Mouse (Mus musculus) hindbrain, embryonic 15.5 days (tissue): Measurements from ENCODE around the gene Sbno1. TPM values are rescaled to one million over a fixed set of nuclear protein-coding genes. Genes with fewer than 3 reads are reported as not detected.
"Not testable (repeated sequence)": the region's sequence is repeated elsewhere in the genome, so short reads cannot be mapped to it uniquely, and the experiment has no call there.

ENCODE experiments used
- ATAC-seq: fragments of 200-750 bp; cut with Nextera tagmentation; 2 replicates; pipeline ENCODE4 v1.8.0; 2017; ENCODE audit warnings: low read depth, moderate number of reproducible peaks, moderate TSS enrichment; ENCODE audit not compliant: low FRiP score
- H3K27ac ChIP-seq: fragments of 300-500 bp; sonication (generic); replicated peaks from 2 replicates; pipeline ENCODE4 v1.5.1; 2015; ENCODE audit warnings: mild to moderate bottlenecking, inconsistent platforms
- H3K27me3 ChIP-seq: fragments of 300-500 bp; sonication (generic); 2 replicates; pipeline ENCODE4 v1.6.1; 2015; ENCODE audit warnings: control low read depth, inconsistent platforms
- H3K36me3 ChIP-seq: fragments of 300-500 bp; sonication (generic); 2 replicates; pipeline ENCODE4 v1.6.1; 2015; ENCODE audit warnings: control low read depth, inconsistent platforms
- H3K4me1 ChIP-seq: fragments of 300-500 bp; sonication (generic); replicated peaks from 2 replicates; pipeline ENCODE4 v1.6.1; 2015; ENCODE audit warnings: control low read depth, inconsistent platforms
- H3K4me2 ChIP-seq: fragments of 300-500 bp; sonication (generic); 2 replicates; pipeline ENCODE4 v1.6.1; 2015; ENCODE audit warnings: moderate library complexity, mild to moderate bottlenecking, inconsistent platforms
- H3K4me3 ChIP-seq: fragments of 300-500 bp; sonication (generic); 2 replicates; pipeline ENCODE4 v1.5.1; 2015; ENCODE audit warnings: mild to moderate bottlenecking, inconsistent platforms
- H3K9ac ChIP-seq: fragments of 300-500 bp; sonication (generic); 2 replicates; pipeline ENCODE4 v1.6.1; 2015; ENCODE audit warnings: inconsistent platforms
- H3K9me3 ChIP-seq: fragments of 300-500 bp; sonication (generic); 2 replicates; pipeline ENCODE4 v1.6.1; 2016; ENCODE audit warnings: control low read depth, inconsistent platforms
- WGBS: fragments of 180-500 bp; shearing (Covaris S2); methylation state at CpG from one replicate; pipeline ENCODE4 v1.1.7; 2015; 5-methylcytosine and 5-hydroxymethylcytosine counted together
- polyA plus RNA-seq: library from polyadenylated mRNA; unstranded; fragments of >200 nt; fragmentation: Nextera tagmentation; extraction: Ambion mirVana; gene quantifications from 2 replicates; pipeline ENCODE4 v1.2.1, GENCODE M21; 2015

The Sbno1 gene
- 84.9 and 93.0 TPM in 2 replicates for polyA plus RNA-seq

DNA sequence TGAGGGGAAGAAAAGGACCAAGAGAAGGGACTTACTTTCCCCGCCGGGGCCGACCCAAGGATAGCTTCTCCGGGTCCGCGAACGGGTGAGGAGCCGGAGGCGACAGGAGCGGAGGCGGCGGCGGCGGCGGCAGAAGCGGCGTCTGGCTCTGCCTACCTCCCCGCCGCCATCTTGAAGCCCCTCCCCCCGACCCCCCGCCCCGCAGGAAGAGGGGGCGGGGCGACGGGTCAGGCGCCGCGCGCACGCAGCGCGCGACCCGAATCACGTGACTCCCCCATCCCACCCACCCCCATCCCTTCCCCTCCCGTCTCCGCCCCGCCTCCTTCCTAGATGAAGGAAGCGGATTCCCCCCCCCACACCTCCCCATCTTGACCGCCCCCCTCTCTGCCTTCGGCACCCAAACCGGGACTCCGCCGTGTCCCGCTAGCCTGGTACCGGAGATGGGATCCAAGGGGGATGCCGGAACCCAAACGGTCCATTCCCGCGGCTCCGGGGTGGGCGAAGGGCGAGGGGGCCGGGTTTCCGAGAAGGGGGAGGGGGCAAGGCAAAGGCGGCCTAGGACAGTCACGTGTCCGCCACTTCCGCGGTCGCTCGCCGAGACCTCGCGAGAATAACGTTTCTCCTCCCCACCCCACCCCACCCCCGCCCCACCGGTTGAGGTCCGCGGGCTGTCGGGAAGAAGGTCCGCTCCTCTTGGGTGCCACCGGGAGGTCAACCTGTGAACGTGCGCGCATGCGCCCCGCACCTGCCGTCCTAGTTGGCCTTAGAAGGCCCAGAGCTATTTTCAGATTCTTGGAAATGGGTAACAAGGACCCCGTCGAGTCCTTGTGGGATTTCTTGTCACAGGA, at the start of gene Sbno1:
Sbno1 (minus strand) TSS at position 590 of the 848 bp plus-strand sequence.
- Histone ChIP-seq H3K4me1 (peaks cover 24% of the 10 kb centered on the region), H3K9me3 (no peaks in the 10 kb centered on the region), H3K27ac (peak within 1 kb of the TSS; percentile 99), H3K36me3 (no peaks in the 10 kb centered on the region), H3K4me3 (peak within 1 kb of the TSS; percentile 100), H3K4me2 (peak within 1 kb of the TSS; percentile 81), H3K27me3 (no peaks in the 10 kb centered on the region), H3K9ac (peak within 1 kb of the TSS; percentile 97)
- under 1% methylated on average over 65 of the region's 81 CpGs for WGBS
- peak; percentile 96 for ATAC-seq

GRCm38 (mm10) chr5:124470591-124471171, 44.9 kb upstream of the Sbno1 start:
- H3K27ac ChIP-seq: no peak overlapping the region
- H3K4me2 ChIP-seq: no peak overlapping the region
- peaks cover 18% of the 10 kb centered on the region for H3K36me3 ChIP-seq
- no peak overlapping the region for H3K9ac ChIP-seq
- H3K9me3 ChIP-seq: no peaks in the 10 kb centered on the region
- no peak overlapping the region for H3K4me3 ChIP-seq
- H3K4me1 ChIP-seq: peaks cover 6% of the 10 kb centered on the region
- no peak for ATAC-seq
- 88% methylated on average over 6 of the region's 6 CpGs for WGBS
- no peaks in the 10 kb centered on the region for H3K27me3 ChIP-seq

DNA sequence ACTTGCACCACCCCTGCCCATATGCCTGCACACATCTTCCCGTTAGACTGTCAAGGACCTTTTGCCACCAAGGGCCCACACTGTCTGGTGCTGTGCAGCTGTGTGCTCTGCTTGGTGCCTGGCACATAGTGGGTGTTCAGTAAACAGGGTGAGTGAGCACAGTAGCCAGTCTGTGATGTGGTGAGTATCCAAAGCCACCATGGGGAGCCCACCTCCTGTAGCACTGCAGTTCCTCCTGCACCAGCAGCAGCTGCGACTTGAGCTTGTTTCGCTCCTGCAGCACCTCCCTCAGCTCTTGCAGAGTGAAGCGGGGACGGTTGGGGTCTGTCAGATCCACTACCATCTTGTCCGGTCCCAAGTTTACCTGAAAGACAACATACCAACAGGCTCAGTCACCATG, 43.7 kb upstream of the Sbno1 start:
- H3K27me3 ChIP-seq: no peaks in the 10 kb centered on the region

GRCm38 (mm10) chr5:124468365-124468764, 42.6 kb upstream of the Sbno1 start:
- Histone ChIP-seq H3K36me3 (peaks cover 24% of the 10 kb centered on the region), H3K4me3 (no peak overlapping the region), H3K27ac (no peak overlapping the region), H3K9me3 (no peaks in the 10 kb centered on the region), H3K4me1 (no peaks in the 10 kb centered on the region), H3K27me3 (no peaks in the 10 kb centered on the region), H3K9ac (no peak overlapping the region), H3K4me2 (no peak overlapping the region)
- 95% methylated on average over 7 of the region's 7 CpGs for WGBS
- no peak for ATAC-seq

More for the DNA sequence above, 43.7 kb upstream of the Sbno1 start:
- H3K4me3 ChIP-seq: no peak overlapping the region
- no peak overlapping the region for H3K4me2 ChIP-seq
- H3K36me3 ChIP-seq: peaks cover 18% of the 10 kb centered on the region
- no peaks in the 10 kb centered on the region for H3K4me1 ChIP-seq
- H3K9ac ChIP-seq: no peak overlapping the region
- no peak overlapping the region for H3K27ac ChIP-seq
- no peak for ATAC-seq
- no peaks in the 10 kb centered on the region for H3K9me3 ChIP-seq
- WGBS: 94% methylated on average over 6 of the region's 6 CpGs

- 94% methylated on average over 1 of the region's 1 CpGs for WGBS
- Histone ChIP-seq H3K36me3 (peaks cover 30% of the 10 kb centered on the region), H3K27ac (no peak overlapping the region), H3K4me2 (no peak overlapping the region), H3K4me3 (no peak overlapping the region), H3K4me1 (no peaks in the 10 kb centered on the region), H3K9ac (no peak overlapping the region), H3K27me3 (no peaks in the 10 kb centered on the region), H3K9me3 (no peaks in the 10 kb centered on the region)
- ATAC-seq: no peak
These were observed 42.0 kb upstream of the Sbno1 start for GRCm38 (mm10) chr5:124467766-124468165.

DNA sequence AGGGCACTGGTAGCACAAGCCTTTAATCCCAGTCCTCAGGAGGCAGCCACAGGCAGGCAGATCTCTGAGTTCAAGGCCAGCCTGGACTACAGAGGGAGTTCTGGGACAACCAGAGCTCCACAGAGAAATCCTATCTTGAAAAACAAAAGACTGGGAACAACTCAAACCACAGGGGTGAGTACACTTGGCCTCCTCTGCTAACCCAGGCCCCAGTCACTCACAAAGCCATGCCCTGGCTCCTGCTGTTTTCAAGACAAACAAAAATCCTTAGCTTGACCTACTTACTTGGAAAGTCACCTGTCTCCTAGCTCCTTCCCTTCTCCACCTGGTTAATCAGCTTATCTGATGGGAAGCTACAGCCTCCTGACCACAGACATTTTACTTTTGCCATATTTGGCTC, 39.1 kb upstream of the Sbno1 start:
- Histone ChIP-seq H3K27me3 (no peaks in the 10 kb centered on the region), H3K27ac (no peak overlapping the region), H3K36me3 (peaks cover 54% of the 10 kb centered on the region), H3K9ac (no peak overlapping the region), H3K9me3 (no peaks in the 10 kb centered on the region), H3K4me2 (no peak overlapping the region), H3K4me3 (no peak overlapping the region), H3K4me1 (no peaks in the 10 kb centered on the region)
- no peak for ATAC-seq

DNA sequence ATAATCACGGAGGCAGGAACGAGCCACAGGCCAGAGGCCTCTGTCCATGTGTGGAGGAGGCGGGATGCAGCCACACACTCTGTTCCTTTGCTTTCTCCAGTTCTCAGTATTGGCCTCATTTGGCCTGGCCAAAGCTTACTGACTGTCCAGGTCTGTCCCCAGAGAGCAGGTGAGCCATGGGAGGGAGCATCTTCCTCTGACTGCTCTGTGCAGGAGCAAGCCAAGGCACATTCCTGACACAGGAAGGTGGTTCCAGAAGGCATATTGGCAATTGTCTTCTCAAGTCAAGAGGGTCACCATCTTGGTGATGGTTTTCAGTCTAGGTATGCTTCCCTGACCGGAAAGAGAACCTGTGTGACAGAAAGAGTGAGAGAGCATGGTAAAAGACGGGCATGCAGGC, 37.7 kb upstream of the Sbno1 start:
- Histone ChIP-seq H3K36me3 (peaks cover 58% of the 10 kb centered on the region), H3K4me1 (no peaks in the 10 kb centered on the region), H3K4me3 (no peak overlapping the region), H3K9me3 (no peaks in the 10 kb centered on the region), H3K27ac (no peak overlapping the region), H3K9ac (no peak overlapping the region), H3K27me3 (no peaks in the 10 kb centered on the region), H3K4me2 (no peak overlapping the region)
- 91% methylated on average over 5 of the region's 5 CpGs for WGBS
- ATAC-seq: no peak

- ATAC-seq: no peak
- 89% methylated on average over 8 of the region's 8 CpGs for WGBS
- H3K4me3 ChIP-seq: no peak overlapping the region
- H3K9ac ChIP-seq: no peak overlapping the region
- peaks cover 65% of the 10 kb centered on the region for H3K36me3 ChIP-seq
- no peak overlapping the region for H3K4me2 ChIP-seq
- no peaks in the 10 kb centered on the region for H3K9me3 ChIP-seq
- H3K27me3 ChIP-seq: no peaks in the 10 kb centered on the region
- H3K27ac ChIP-seq: no peak overlapping the region
- H3K4me1 ChIP-seq: no peaks in the 10 kb centered on the region
These were observed 36.7 kb upstream of the Sbno1 start for GRCm38 (mm10) chr5:124462297-124463025.

DNA sequence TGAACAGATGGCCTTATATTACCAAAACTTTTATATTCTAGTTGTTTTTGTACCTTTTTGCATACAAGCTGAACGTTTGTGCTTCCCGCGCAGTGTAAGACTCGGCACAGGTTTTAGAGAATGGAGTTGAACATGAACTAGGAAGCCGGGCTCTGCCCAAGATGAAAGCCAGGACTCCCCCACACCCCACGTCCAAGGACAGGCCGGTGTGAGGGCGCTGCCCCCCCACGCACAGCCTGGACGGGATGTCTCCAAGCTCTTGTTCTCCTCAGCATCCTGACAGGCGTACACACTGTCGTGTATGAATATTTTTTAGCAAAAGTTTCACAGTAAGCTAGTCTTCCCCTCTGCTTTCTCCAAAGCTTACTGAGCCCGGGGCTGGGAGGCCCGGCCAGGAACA, 35.1 kb upstream of the Sbno1 start:
- peaks cover 76% of the 10 kb centered on the region for H3K36me3 ChIP-seq
- not testable (repeated sequence) for H3K4me1 ChIP-seq, H3K9ac ChIP-seq, H3K4me2 ChIP-seq, H3K27ac ChIP-seq, H3K4me3 ChIP-seq, H3K27me3 ChIP-seq, H3K9me3 ChIP-seq, ATAC-seq
- WGBS: 97% methylated on average over 14 of the region's 14 CpGs

GRCm38 (mm10) chr5:124456762-124457161, 31.0 kb upstream of the Sbno1 start:
- Histone ChIP-seq H3K4me3 (no peak overlapping the region), H3K27ac (no peak overlapping the region), H3K4me1 (peaks cover 6% of the 10 kb centered on the region; the same call in 1 of the 2 replicates), H3K36me3 (peaks cover 87% of the 10 kb centered on the region), H3K27me3 (no peaks in the 10 kb centered on the region), H3K9ac (no peak overlapping the region), H3K9me3 (no peaks in the 10 kb centered on the region), H3K4me2 (no peak overlapping the region)
- no peak for ATAC-seq
- WGBS: 97% methylated on average over 6 of the region's 6 CpGs

DNA sequence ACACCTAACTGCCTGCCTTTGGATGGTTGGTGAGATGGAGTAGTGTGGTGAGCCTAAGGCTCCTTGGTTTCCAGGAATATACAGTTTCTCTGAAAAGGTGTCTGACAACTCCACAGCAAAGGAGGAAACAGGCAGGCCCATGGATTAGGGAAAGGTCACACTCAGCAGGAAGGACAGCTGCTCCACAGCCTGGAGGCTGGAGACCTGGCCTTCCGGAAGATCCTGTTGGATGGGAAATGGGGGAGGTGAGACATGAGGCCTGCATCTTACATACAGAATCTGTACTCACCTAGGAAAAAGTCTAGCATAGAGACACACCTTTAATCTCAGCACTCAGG, 28.2 kb upstream of the Sbno1 start:
- no peaks in the 10 kb centered on the region for H3K9me3 ChIP-seq
- no peak overlapping the region for H3K27ac ChIP-seq
- no peaks in the 10 kb centered on the region for H3K27me3 ChIP-seq
- H3K4me2 ChIP-seq: no peak overlapping the region
- no peak overlapping the region for H3K9ac ChIP-seq
- H3K4me1 ChIP-seq: peaks cover 12% of the 10 kb centered on the region; the same call in 1 of the 2 replicates
- no peak overlapping the region for H3K4me3 ChIP-seq
- 88% methylated on average over 1 of the region's 1 CpGs for WGBS
- H3K36me3 ChIP-seq: peaks cover 86% of the 10 kb centered on the region
- no peak for ATAC-seq
